Mouse (Mus musculus): ENCODE data around the gene Ap1b1.

- TF ChIP-seq CTCF (IDR thresholded peaks at IDR 0.05; ENCODE audit: low read depth) (no peak), EP300 (IDR thresholded peaks at IDR 0.05; ENCODE audit: low read depth) (no peak)
Observed at GRCm38 (mm10) chr11:5042645-5043381, 56.2 kb downstream of the Ap1b1 start.
